Mouse (Mus musculus) left cerebral cortex, postnatal 25 days (tissue): ENCODE measurements at regions not wholly inside any gene's neighbourhood (a gene's known extent, or its start where the extent isn't known, plus 50 kb on each side); places are given as distances from the start of the nearest gene placed in this dataset.
A peak's percentile ranks its signal among the peaks of the same experiment; 100 is the strongest.
"Not testable (repeated sequence)": the region's sequence is repeated elsewhere in the genome, so short reads cannot be mapped to it uniquely, and the experiment has no call there.

Experiments used
- DNase-seq, 2 experiments: peaks; one replicate each; pipeline ENCODE4 v3.0.0; 2022; ENCODE audit warnings: low spot score in 2 of 2, mixed read lengths in 1 of 2
- intact Hi-C: fragments of 180-260 bp; cut with DNase I; formaldehyde crosslinking; loops from one replicate; pipeline ENCODE4 v1.15.1; 2025

DNA sequence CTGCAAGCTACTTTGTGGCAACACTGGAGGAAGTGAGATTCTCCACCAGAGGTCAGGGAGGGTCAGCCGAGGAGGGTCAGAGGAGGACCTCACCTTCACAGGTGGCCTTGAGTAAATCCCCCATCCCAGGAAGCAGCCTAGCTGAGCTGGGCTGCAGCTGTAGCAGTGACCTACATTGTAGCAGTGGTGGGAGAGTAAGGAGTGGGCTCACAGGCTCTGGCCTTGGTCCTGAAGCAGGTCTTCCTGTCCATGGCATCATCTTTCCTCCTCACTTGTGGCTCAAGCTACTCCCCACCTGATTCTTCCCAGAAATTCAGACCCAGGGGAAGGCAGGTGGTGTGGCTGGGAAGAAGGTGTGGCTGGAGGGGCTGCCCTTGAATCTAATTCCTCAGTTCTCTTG lies 84.3 kb downstream of the 1810013L24Rik start:
- intact Hi-C loops, DNase-seq: not testable (repeated sequence)

DNA sequence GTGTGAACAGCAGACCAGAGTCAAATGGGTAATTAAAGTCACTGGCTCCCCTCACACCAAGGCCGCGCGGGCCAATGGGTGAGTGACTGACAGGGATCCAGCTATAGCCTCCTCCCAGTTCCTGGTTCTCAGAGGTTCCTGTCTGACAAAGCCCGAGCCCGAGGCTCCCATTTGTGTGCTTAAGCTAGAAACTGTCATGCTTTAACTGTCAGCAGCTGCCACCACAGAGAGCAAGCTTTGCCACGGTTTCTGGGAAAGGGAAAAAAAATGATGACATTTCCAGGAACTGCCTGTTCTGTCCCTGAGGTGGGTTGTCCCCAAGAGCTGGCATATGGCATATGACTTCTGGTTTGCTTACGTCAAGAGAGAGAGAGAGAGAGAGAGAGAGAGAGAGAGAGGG lies 86.2 kb downstream of the 1810013L24Rik start:
- DNase-seq: peak in 1 of 2 experiments; percentile 46
- intact Hi-C loops: no loop called here

DNA sequence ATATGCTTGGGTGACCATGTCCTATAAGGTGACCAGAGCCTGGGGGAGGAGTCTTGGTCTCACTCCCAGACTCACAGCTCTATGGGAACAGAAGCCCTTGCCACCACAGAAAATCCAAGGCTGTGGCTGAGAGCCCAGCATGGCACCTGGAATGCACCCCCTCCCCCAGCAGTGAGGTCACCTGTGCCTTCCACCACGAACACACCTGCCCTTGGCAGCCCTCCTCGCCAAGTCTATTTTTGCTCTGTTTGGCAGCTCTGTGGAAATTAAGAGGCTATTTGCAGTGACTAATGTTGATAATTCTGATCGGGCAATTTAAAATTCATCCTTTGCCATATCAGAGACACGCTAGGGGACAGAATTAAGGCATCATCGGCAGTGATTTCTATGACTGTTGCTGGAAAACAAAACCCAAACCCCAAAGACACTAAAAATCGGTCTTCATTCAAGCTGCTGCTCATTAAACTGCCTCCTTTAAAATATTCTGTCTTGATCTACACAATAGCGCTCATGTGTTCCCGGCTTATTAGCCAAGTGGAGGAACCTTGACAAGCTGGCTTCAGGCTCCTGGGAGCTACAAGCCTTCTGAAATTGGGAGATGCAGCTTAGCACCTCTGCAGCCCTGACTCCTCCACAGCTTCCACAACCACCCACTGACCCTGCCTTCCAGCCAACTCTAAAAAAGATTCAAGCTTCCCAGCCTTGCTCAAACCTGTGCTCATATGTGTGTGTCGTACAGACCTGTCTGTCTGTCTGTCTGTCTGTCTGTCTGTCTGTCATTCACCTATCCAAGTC lies 89.0 kb downstream of the 1810013L24Rik start:
- intact Hi-C loops: no loop called here
- peak in 1 of 2 experiments; percentile 62 for DNase-seq

DNA sequence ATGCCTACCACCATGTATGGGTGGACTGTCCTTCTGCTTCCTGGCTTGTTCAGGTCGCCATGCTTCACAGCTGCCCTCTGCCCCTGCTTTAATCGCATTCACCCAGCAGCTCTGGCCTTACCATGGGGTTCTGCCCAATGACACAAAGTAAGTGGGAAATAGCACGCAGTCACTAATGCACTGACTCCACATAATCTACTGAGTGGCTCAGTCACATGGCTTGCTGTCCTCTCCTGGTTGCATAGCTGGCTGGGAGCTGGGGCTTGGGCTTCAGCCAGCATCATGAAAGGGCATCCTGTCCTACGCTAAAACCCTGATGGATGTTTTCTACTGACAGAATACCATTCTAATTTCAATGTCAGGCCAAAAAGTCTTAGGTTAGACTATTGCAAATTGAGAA lies 94.8 kb downstream of the 1810013L24Rik start:
- intact Hi-C loops: no loop called here
- DNase-seq: no peak

DNA sequence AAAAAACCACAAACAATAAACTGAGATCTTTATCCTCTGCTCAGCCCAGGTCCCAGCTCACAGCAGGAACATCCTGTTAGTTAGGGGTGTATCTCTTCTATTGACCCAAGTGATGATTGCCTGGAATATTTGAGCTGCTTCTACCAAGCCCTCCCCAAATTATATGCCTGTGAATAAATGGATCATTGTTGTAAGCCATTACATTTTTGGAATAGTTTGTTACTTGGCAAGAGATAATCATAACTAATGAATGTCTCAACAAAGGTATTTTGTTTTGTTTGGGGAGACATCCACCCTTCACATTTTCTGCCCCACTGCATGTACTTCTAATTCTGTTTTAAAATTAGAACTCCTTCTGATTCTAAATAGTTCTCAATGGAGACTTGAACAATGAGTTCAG lies 102.1 kb downstream of the 1810013L24Rik start:
- DNase-seq: no peak
- intact Hi-C loops: no loop called here

DNA sequence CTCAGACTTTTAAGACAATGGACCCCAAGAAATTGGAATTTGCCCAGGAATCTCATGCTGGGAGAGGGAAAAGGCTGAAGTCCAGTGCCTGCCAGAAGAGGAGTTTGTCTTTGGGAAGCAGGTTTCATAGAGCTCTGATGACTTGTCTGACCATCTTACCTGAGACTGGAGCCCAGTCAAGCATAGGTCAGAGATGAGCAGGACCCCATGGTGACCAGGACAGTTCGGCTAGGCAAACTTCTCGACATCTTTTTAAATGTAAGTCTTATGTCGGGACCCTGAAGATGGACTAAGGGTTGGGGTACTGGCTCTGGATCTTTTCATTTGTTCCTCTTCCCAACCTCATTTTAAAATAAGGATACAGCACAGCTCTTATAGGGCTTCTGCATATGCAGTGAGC lies 103.2 kb downstream of the 1810013L24Rik start:
- intact Hi-C loops: no loop called here
- DNase-seq: no peak

DNA sequence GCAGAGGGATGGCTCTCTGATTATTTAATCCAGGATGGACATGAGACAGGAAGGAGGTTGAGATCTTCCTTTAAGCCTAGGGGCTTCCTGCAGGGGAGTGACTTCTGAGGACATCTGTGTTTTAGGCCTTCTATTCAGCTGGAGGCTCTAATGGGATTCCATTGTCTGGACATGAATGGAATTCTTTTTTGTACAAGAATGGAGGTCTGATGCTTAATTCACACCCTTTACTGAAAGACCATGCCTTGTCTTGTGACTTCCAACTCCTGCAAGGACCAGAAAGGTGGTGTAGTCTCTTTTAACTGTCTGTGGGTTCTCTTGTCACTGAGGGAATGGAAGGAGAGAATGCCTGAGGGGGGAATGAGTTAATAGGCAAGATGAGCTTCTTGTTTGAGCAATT lies 106.5 kb downstream of the 1810013L24Rik start:
- intact Hi-C loops: no loop called here
- no peak for DNase-seq

DNA sequence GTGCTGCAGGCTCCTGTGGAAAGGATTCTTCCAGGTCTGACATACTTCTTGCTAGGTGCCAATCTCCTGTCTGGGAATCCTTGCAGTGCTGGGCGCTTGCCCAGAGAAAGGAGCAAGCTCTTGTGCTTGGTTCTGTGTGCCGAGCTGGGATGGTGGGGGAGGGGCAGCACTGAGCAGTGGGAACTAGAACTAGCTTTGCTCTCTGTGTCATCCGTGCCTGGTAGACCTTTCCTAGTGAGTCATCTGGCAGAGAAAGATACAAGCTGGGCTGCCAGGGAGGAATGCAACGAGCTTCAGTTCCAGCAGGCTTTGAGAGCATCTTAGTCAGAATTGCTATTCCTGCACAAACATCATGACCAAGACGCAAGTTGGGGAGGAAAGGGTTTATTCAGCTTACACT lies 108.6 kb downstream of the 1810013L24Rik start:
- peak; percentile 73 to 95 for DNase-seq
- intact Hi-C loops: no loop called here

DNA sequence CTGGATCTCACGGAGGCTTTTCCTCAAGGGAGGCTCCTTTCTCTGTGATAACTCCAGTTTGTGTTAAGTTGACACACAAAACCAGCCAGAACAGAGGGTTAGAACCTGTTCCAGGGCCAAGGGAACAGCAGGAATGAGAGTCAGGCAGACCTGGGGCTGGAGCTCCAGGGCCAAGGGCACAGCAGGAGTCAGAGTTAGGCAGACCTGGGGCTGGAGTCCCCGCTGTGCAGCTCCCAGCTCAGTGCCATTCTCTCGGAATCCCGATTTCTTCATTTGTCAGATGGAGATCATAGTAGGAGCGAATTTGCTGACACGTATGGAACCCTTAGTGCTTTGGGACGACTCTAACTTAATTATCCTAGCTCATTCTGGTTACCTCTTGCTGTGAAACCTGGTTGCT lies 109.2 kb downstream of the 1810013L24Rik start:
- no peak for DNase-seq
- intact Hi-C loops: no loop called here

DNA sequence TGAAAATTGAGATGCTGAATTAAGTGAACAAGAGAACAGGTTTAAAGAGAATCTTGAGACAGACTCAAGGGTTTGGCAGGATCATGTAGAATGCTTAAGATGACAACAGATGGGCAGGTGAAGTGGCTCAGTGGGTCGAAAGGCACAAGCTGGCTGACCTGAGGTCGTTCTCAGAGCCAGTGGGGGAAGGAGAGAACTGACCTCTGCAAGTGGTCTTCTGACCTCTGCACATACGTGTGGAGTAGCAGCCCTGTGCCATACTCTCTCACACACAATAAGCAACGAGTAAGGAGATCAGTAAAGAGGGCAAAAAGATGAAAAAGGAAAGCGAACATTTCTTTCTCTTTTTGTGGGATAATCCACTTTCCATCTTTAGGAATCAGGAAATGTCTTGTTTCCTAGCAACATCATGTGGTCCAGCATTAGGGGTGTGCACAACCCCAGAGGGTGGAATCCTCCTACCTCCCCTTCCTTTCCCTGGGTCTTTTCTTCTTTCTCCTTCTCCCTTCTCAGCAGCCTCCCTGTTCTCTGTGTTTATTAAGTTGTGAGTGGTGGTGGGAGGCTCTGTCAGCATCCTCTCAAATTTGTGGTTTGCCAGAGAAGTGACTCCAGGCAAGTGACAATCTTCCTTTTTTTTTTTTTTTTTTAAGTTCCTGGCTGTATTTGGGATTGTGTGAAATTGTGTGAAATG lies 114.7 kb downstream of the 1810013L24Rik start:
- intact Hi-C loops: no loop called here
- peak in 1 of 2 experiments; percentile 40 for DNase-seq

DNA sequence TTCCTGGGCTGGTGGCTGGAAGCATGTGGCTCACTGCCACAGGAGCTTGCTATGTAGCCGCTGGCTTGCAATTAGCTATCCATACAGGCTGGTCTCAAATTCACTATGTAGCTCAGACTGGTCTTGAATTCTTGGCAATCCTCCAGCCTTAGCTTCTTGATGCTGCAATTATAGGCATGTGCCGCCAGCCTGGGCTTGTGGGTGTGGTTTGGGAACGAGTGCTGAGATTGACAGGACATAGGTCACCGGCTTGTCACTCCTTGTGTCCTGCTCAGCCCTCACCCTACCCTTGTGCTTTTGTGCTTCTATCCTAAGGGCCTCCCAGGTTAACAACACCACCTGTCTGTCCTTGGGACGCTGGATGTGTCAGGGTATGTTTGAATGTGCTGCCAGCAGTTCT lies 117.9 kb downstream of the 1810013L24Rik start:
- DNase-seq: no peak
- intact Hi-C loops: no loop called here

DNA sequence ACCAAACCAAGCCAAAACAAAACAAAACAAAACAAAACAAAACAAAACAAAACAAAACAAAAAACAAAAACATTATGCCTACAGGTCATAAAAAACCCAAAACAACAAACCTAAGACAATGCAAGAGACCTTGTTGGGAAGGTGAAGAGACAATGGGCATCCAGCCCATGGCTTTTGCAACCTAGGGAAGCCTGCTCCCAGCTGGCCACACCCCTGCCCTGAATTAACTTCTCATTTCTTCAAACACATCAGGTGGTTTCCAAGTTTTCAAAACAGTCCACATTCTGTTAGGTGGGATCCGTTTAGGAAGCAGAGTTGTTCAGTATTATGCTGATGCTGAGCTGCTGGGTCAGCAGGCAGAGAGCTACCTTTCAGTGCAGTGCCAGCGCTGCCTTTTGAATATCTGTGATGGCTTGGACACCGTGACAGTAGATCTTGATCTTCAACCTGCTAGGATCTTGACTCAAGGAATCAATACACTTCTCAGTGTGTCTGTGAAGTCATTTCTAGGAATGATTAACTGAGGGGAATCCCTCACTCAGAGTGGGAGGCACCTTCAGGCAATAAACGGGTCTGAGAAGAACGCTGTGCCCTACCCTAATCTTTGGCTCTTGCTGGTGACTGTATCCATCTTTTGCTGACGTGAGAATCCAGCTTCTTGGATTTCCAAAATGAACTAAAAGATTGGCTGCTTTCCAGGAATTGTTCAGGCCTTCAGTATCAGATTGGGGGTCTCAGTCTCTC lies 121.4 kb downstream of the 1810013L24Rik start:
- intact Hi-C loops: no loop called here
- no peak for DNase-seq

DNA sequence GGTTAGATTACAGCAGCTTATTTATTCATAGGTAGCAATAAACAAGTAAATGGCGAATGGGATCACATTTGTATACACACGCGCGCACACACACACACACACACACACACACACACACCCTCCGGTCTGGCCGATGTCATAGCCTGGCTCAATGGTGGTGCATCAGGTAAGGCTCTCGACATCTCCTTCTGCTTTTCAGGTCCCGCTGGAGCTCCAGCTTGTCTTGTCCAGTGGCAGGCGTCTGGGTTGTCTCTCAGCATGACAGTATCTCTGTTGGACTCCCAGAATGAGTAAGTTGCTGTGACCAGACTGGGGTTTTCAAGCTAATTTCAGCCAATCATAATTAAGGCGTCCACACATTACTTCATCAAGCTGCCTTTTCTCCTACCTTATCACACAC lies 131.8 kb downstream of the 1810013L24Rik start:
- DNase-seq: no peak
- intact Hi-C loops: no loop called here

DNA sequence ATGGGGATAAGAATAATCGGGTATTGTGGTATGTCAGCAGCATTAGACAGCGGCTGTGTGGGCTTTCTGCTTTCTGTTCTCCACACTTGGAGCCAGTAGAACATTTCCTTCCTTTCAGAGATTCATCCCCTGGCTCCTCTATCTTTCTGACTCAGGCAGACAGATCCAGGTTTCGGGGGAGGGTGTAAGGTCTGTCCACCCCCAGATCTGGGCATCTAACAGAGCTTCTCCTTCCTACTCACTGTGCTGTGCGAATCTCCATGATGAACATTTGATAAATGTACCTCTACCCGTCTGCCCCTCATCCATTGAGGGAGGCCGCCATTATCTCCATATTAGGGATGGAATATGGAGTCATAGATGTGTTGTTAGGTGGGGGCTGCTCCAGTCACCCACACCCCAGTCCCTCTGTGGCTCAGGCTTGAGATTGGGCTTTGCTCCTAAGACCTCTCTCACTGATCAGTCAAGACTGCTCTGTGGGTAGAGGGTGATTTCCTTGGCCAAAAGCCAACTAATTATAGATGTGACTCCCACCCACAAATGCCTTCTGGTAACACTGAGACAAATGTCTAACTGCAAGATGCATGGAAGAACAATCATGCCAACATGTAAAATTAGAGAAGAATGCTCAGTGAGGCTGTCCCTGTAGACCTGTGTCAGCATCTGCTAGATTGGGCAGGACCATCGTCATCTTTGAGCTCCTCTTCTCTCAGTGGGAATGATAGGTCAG lies 163.8 kb downstream of the 1810013L24Rik start:
- DNase-seq: peak; percentile 59 to 96
- intact Hi-C loops: no loop called here

DNA sequence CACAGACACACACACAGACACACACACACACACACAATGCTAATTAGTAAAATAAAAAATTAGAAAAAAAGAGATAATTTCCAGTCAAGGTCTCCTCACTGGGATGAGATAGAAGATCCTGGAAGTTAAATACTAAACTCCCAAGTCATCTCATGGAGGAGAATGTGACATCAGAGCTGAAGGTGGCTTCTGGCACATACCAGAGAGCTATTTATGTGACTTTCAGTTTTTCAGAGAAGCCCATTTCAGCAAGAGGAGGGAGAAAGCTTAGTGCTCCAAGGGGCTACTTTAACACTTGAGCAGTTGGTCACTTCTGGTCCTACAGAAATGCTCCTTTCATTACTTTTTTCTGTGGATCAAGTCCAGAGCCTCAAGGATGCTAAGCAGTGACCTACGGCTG lies 164.6 kb downstream of the 1810013L24Rik start:
- intact Hi-C loops: no loop called here
- DNase-seq: peak in 1 of 2 experiments; percentile 70

DNA sequence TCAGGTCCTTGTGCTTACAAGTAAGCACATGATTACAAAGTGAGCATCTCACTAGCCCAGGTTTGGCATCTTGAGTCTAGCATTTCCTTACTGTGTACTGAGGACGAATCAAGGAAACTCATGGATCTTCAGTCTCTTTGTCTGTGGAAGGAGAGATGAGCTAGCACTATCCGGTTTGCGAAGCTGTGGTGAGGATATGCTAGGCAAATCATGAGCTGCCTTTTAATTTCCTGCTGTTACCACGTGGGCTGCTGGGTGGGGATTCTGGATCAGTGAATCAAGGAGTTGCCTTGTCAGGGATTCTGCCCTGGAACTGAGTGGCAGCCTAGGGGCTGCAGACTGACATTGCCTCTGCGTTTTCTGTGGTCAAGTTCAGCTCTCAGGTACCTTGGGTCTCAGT lies 167.3 kb downstream of the 1810013L24Rik start:
- DNase-seq: no peak
- intact Hi-C loops: no loop called here

DNA sequence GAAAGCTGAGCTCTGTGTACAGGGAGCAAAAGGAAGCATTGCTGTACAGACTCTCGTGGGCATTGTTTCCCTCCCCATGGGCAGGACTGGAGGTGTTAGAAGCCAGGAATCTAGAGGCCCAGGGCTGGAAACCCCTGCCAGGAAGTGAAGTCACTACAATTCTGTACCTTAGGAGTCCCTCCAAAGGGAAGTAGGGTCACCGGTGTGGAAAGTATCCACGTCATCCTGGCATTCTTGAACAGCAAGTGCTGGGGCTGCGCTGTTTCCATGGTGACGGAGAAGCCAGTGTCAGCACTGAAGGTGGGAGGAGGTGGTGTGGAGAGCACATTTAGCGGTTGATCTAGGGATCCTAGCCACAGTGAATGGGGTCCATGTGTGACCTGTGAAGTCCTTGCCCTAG lies 174.1 kb downstream of the 1810013L24Rik start:
- DNase-seq: peak; percentile 67 to 89
- intact Hi-C loops: loop anchor here (10.0 kb wide), 1 partner anchor 661 kb away; no protein-coding TSS in a partner anchor

DNA sequence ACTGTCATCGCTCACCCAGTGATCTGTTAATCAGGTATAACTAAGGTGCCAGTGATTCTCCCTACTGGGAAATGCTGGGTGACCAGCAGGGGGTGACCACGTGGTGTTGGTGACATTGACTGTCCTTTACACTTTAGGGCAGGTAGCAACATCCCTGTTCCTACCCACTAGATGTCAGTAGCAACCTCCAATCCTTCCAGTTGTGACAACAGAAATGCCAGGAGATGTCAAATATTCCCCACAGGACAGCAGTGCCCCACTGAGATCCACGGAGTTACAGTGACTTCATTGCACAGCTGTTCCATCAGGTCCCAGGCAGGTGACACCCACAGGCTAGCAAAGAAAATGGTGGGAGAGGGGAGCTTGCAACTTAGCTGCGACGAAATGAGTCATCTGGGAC lies 176.0 kb downstream of the 1810013L24Rik start:
- DNase-seq: peak in 1 of 2 experiments; percentile 47
- intact Hi-C loops: loop anchor here (5.0 to 10.0 kb wide), 4 partner anchors 581 to 1056 kb away; no protein-coding TSS in a partner anchor

DNA sequence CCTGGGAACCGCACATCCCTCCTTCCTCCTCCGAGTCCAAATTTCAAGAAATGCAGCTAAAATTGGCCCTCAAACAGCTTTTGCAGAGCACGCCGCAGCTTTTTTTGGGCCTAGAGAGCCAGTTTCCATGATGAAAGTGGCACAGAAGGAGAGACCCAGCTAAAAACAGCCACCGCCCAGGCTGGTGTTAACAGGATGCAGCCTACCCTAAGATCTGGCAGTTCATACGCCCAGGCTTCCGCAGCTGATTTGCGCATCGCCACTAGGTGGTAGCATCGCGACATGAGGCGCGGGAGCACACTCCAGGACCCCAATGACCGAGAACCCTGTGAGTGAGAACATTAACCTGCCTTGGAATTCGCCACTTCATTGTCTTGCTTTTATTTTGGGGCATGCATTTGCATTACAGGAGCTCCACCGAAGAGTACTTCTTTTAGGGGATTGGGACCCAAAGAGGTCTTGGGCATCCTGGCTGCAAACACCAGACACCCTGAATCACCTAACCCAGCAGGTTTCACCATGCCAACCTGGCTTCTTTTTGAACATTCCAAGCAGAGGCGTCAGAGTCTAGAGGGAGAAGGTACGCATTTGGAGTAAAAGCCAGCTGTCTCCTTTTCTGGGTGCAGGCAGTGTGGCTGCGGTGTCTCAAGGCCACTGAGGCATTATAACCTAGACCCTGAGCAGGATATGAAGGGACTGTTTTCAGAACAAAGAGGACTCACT lies 179.6 kb downstream of the 1810013L24Rik start:
- peak; percentile 91 to 99 for DNase-seq
- intact Hi-C loops: loop anchor here (1.0 to 10.0 kb wide), 6 partner anchors 443 to 1053 kb away; no protein-coding TSS in a partner anchor
